Mouse (Mus musculus): ENCODE measurements at regions not wholly inside any gene's neighbourhood (a gene's known extent, or its start where the extent isn't known, plus 50 kb on each side); places are given as distances from the start of the nearest gene placed in this dataset.
"Not testable (repeated sequence)": the region's sequence is repeated elsewhere in the genome, so short reads cannot be mapped to it uniquely, and the experiment has no call there.

- no peak overlapping the region for H3K4me3 ChIP-seq (ENCODE audit: insufficient read depth, low read length)
- no peak for TF ChIP-seq CTCF (IDR thresholded peaks at IDR 0.05; ENCODE audit: borderline replicate concordance, insufficient read depth, low read length)
- no peak for TF ChIP-seq POLR2A (IDR thresholded peaks at IDR 0.05; ENCODE audit: low read depth, low read length)
- no peak overlapping the region for H3K27ac ChIP-seq (ENCODE audit: insufficient read depth, low read length)
- H3K4me1 ChIP-seq (ENCODE audit: control insufficient read depth, insufficient read depth, low read length) = no peaks in the 10 kb centered on the region
Measured at GRCm38 (mm10) chr6:4245265-4246112, 158.7 kb upstream of the Bet1 start.

GRCm38 (mm10) chr6:4246113-4246419, 159.3 kb upstream of the Bet1 start:
- TF ChIP-seq POLR2A (IDR thresholded peaks at IDR 0.05; ENCODE audit: low read depth, low read length) (no peak), CTCF (IDR thresholded peaks at IDR 0.05; ENCODE audit: borderline replicate concordance, insufficient read depth, low read length) (no peak)

GRCm38 (mm10) chr6:4276607-4277006, 189.8 kb upstream of the Bet1 start:
- no peaks in the 10 kb centered on the region for H3K4me1 ChIP-seq (ENCODE audit: control insufficient read depth, insufficient read depth, low read length)
- no peak overlapping the region for H3K4me3 ChIP-seq (ENCODE audit: insufficient read depth, low read length)
- H3K27ac ChIP-seq (ENCODE audit: insufficient read depth, low read length) = no peak overlapping the region
- no peak for TF ChIP-seq CTCF (IDR thresholded peaks at IDR 0.05; ENCODE audit: borderline replicate concordance, insufficient read depth, low read length)
- no peak for TF ChIP-seq POLR2A (IDR thresholded peaks at IDR 0.05; ENCODE audit: low read depth, low read length)

More at GRCm38 (mm10) chr6:4246113-4246419, 159.3 kb upstream of the Bet1 start:
- no peaks in the 10 kb centered on the region for H3K4me1 ChIP-seq (ENCODE audit: control insufficient read depth, insufficient read depth, low read length)
- H3K4me3 ChIP-seq (ENCODE audit: insufficient read depth, low read length) = no peak overlapping the region
- no peak overlapping the region for H3K27ac ChIP-seq (ENCODE audit: insufficient read depth, low read length)

- no peak for TF ChIP-seq CTCF (IDR thresholded peaks at IDR 0.05; ENCODE audit: borderline replicate concordance, insufficient read depth, low read length)
- no peak for TF ChIP-seq POLR2A (IDR thresholded peaks at IDR 0.05; ENCODE audit: low read depth, low read length)
- Histone ChIP-seq H3K4me1 (ENCODE audit: control insufficient read depth, insufficient read depth, low read length) (no peaks in the 10 kb centered on the region), H3K27ac (ENCODE audit: insufficient read depth, low read length) (no peak overlapping the region), H3K4me3 (ENCODE audit: insufficient read depth, low read length) (no peak overlapping the region)
Measured at GRCm38 (mm10) chr6:4277245-4277890, 190.6 kb upstream of the Bet1 start.

GRCm38 (mm10) chr6:4291380-4291779, 204.6 kb upstream of the Bet1 start:
- Histone ChIP-seq H3K27ac (ENCODE audit: insufficient read depth, low read length) (no peak overlapping the region), H3K4me1 (ENCODE audit: control insufficient read depth, insufficient read depth, low read length) (no peaks in the 10 kb centered on the region), H3K4me3 (ENCODE audit: insufficient read depth, low read length) (no peak overlapping the region)
- no peak for TF ChIP-seq POLR2A (IDR thresholded peaks at IDR 0.05; ENCODE audit: low read depth, low read length)
- TF ChIP-seq CTCF (IDR thresholded peaks at IDR 0.05; ENCODE audit: borderline replicate concordance, insufficient read depth, low read length) = no peak

GRCm38 (mm10) chr6:4303410-4303809, 201.2 kb upstream of the Col1a2 start:
- not testable (repeated sequence) for H3K4me3 ChIP-seq (ENCODE audit: insufficient read depth, low read length); H3K27ac ChIP-seq (ENCODE audit: insufficient read depth, low read length); H3K4me1 ChIP-seq (ENCODE audit: control insufficient read depth, insufficient read depth, low read length)

- no peaks in the 10 kb centered on the region for H3K4me1 ChIP-seq (ENCODE audit: control insufficient read depth, insufficient read depth, low read length)
- TF ChIP-seq CTCF (IDR thresholded peaks at IDR 0.05; ENCODE audit: borderline replicate concordance, insufficient read depth, low read length) (no peak), POLR2A (IDR thresholded peaks at IDR 0.05; ENCODE audit: low read depth, low read length) (no peak)
- no peak overlapping the region for H3K27ac ChIP-seq (ENCODE audit: insufficient read depth, low read length)
- no peak overlapping the region for H3K4me3 ChIP-seq (ENCODE audit: insufficient read depth, low read length)
Measured at GRCm38 (mm10) chr6:4349953-4350352, 154.7 kb upstream of the Col1a2 start.

- TF ChIP-seq CTCF (IDR thresholded peaks at IDR 0.05; ENCODE audit: borderline replicate concordance, insufficient read depth, low read length) = no peak
- TF ChIP-seq POLR2A (IDR thresholded peaks at IDR 0.05; ENCODE audit: low read depth, low read length) = no peak
- H3K4me1 ChIP-seq (ENCODE audit: control insufficient read depth, insufficient read depth, low read length) = no peaks in the 10 kb centered on the region; the same call in 1 of the 2 replicates
Measured at GRCm38 (mm10) chr6:4362220-4362619, 142.4 kb upstream of the Col1a2 start.

GRCm38 (mm10) chr6:4375465-4376037, 129.1 kb upstream of the Col1a2 start:
- H3K4me1 ChIP-seq (ENCODE audit: control insufficient read depth, insufficient read depth, low read length) = no peaks in the 10 kb centered on the region
- H3K4me3 ChIP-seq (ENCODE audit: insufficient read depth, low read length) = no peak overlapping the region
- H3K27ac ChIP-seq (ENCODE audit: insufficient read depth, low read length) = no peak overlapping the region
- TF ChIP-seq CTCF (IDR thresholded peaks at IDR 0.05; ENCODE audit: borderline replicate concordance, insufficient read depth, low read length) (no peak), POLR2A (IDR thresholded peaks at IDR 0.05; ENCODE audit: low read depth, low read length) (no peak)

More at GRCm38 (mm10) chr6:4362220-4362619, 142.4 kb upstream of the Col1a2 start:
- H3K4me3 ChIP-seq (ENCODE audit: insufficient read depth, low read length) = no peak overlapping the region
- no peak overlapping the region for H3K27ac ChIP-seq (ENCODE audit: insufficient read depth, low read length)

- Histone ChIP-seq H3K4me3 (ENCODE audit: insufficient read depth, low read length) (no peak overlapping the region), H3K4me1 (ENCODE audit: control insufficient read depth, insufficient read depth, low read length) (no peaks in the 10 kb centered on the region), H3K27ac (ENCODE audit: insufficient read depth, low read length) (no peak overlapping the region)
- no peak for TF ChIP-seq CTCF (IDR thresholded peaks at IDR 0.05; ENCODE audit: borderline replicate concordance, insufficient read depth, low read length)
- no peak for TF ChIP-seq POLR2A (IDR thresholded peaks at IDR 0.05; ENCODE audit: low read depth, low read length)
Measured at GRCm38 (mm10) chr6:4396808-4397207, 107.8 kb upstream of the Col1a2 start.
